18 mouse cellular contexts compared by ENCODE assay signal in genomic region chr12:71924978-71925529, GRCm38 (mm10).
DNase-seq lines count a peak whose midpoint lies in the region; ATAC-seq and TF ChIP-seq lines count a peak whose summit lies in the region.
"Had no signal": no experiment of that assay in that cellular context is flagged by ENCODE, and none has a peak within 500 bp of the region (broad histone marks: within the 10 kb centered on the region; RNA-seq: fewer than 3 reads in every experiment).

No protein-coding gene starts in this region.

- no peak overlapping the region for H3K4me2 ChIP-seq in heart, embryonic 12.5 days
- no peak overlapping the region for H3K4me2 ChIP-seq in heart, embryonic 16.5 days (ENCODE audit: low read depth, low read length)
- no peak overlapping the region for H3K4me2 ChIP-seq in liver, postnatal 0 days (ENCODE audit: low read depth, low read length)
- H3K4me2 ChIP-seq: embryonic facial prominence, embryonic 13.5 days; forebrain, embryonic 12.5 days; hindbrain, embryonic 15.5 days had no signal

- no peak for ATAC-seq in heart, embryonic 12.5 days (ENCODE audit: insufficient number of reproducible peaks, low FRiP score)
- ATAC-seq in heart, embryonic 16.5 days (replicated peaks; ENCODE audit: extremely low read depth, insufficient read depth, low FRiP score) = no peak
- no peak for ATAC-seq in liver, postnatal 0 days
- ATAC-seq: forebrain, embryonic 16.5 days; intestine, embryonic 16.5 days had no signal

- H3K36me3 ChIP-seq in heart, embryonic 12.5 days = peaks cover 11% of the 10 kb centered on the region
- peaks cover 2% of the 10 kb centered on the region; the same call in 1 of the 2 replicates for H3K36me3 ChIP-seq in heart, embryonic 16.5 days (ENCODE audit: control insufficient read depth, insufficient read depth)
- no peaks in the 10 kb centered on the region; the same call in 1 of the 2 replicates for H3K36me3 ChIP-seq in heart, adult 2 months (ENCODE audit: control insufficient read depth, insufficient read depth, low read length)
- H3K36me3 ChIP-seq in liver, adult 2 months (ENCODE audit: control insufficient read depth, insufficient read depth, low read length) = no peaks in the 10 kb centered on the region
- no peaks in the 10 kb centered on the region for H3K36me3 ChIP-seq in liver, postnatal 0 days (replicated peaks; ENCODE audit: insufficient read depth, low read length)
- H3K36me3 ChIP-seq: embryonic facial prominence, embryonic 13.5 days; forebrain, embryonic 12.5 days; hindbrain, embryonic 15.5 days had no signal

- H3K4me1 ChIP-seq in heart, embryonic 12.5 days (replicated peaks) = peaks cover 78% of the 10 kb centered on the region
- H3K4me1 ChIP-seq in heart, embryonic 16.5 days (ENCODE audit: control insufficient read depth, insufficient read depth, low read length) = peaks cover 48% of the 10 kb centered on the region
- peaks cover 9% of the 10 kb centered on the region for H3K4me1 ChIP-seq in heart, adult 2 months (ENCODE audit: control insufficient read depth, insufficient read depth, low read length)
- peaks cover 9% of the 10 kb centered on the region for H3K4me1 ChIP-seq in liver, adult 2 months (ENCODE audit: control insufficient read depth, insufficient read depth, low read length)
- H3K4me1 ChIP-seq in liver, postnatal 0 days (ENCODE audit: insufficient read depth) = peaks cover 16% of the 10 kb centered on the region

- H3K9me3 ChIP-seq in heart, embryonic 12.5 days (replicated peaks) = no peaks in the 10 kb centered on the region
- H3K9me3 ChIP-seq in heart, embryonic 16.5 days (replicated peaks; ENCODE audit: control insufficient read depth, low read length) = no peaks in the 10 kb centered on the region
- H3K9me3 ChIP-seq in liver, postnatal 0 days (ENCODE audit: low read length) = no peaks in the 10 kb centered on the region
- H3K9me3 ChIP-seq: embryonic facial prominence, embryonic 13.5 days; forebrain, embryonic 12.5 days; hindbrain, embryonic 15.5 days had no signal

- TF ChIP-seq POLR2A in heart, adult 2 months (IDR thresholded peaks at IDR 0.05; ENCODE audit: insufficient read depth, low read depth, low read length) = no peak
- no peak for TF ChIP-seq POLR2A in liver, adult 2 months (IDR thresholded peaks at IDR 0.05; ENCODE audit: extremely low read depth, insufficient read depth, low read length)

- peaks cover 6% of the 10 kb centered on the region; the same call in 1 of the 2 replicates for H3K79me2 ChIP-seq in heart, adult 2 months (replicated peaks; ENCODE audit: control insufficient read depth, insufficient read depth, low read length)
- H3K79me2 ChIP-seq in liver, adult 2 months (ENCODE audit: control insufficient read depth, insufficient read depth, low read length) = peaks cover 69% of the 10 kb centered on the region

- intact Hi-C loops in heart, postnatal 10 days (cut with DNase I) = no loop called here
- intact Hi-C loops in heart, adult 2 months (cut with DNase I) = no loop called here

- no peak for TF ChIP-seq EP300 in heart, adult 2 months (IDR thresholded peaks at IDR 0.05; ENCODE audit: insufficient read depth, low read depth, low read length)
- no peak for TF ChIP-seq EP300 in liver, postnatal 0 days (IDR thresholded peaks at IDR 0.05; ENCODE audit: low read depth)

- H3K9ac ChIP-seq in heart, embryonic 12.5 days = no peak overlapping the region
- H3K9ac ChIP-seq in heart, embryonic 16.5 days (ENCODE audit: low read length) = no peak overlapping the region
- no peak overlapping the region for H3K9ac ChIP-seq in heart, adult 2 months (ENCODE audit: low read depth, low read length)
- no peak overlapping the region for H3K9ac ChIP-seq in liver, adult 2 months (ENCODE audit: low read depth, low read length)
- no peak overlapping the region for H3K9ac ChIP-seq in liver, postnatal 0 days (replicated peaks)
- H3K9ac ChIP-seq: embryonic facial prominence, embryonic 13.5 days; forebrain, embryonic 12.5 days; hindbrain, embryonic 15.5 days had no signal

- H3K27ac ChIP-seq in heart, embryonic 12.5 days (ENCODE audit: poor library complexity, severe bottlenecking) = peak overlapping the region; percentile 28; the same call in 1 of the 2 replicates
- H3K27ac ChIP-seq in heart, embryonic 16.5 days (ENCODE audit: low read length) = peak overlapping the region; percentile 50
- no peak overlapping the region for H3K27ac ChIP-seq in heart, adult 2 months
- no peak overlapping the region; the same call in 1 of the 2 replicates for H3K27ac ChIP-seq in liver, adult 2 months (replicated peaks; ENCODE audit: insufficient read depth, low read depth, low read length)
- no peak overlapping the region for H3K27ac ChIP-seq in liver, postnatal 0 days (ENCODE audit: low read depth)
- H3K27ac ChIP-seq: embryonic facial prominence, embryonic 13.5 days; forebrain, embryonic 12.5 days; hindbrain, embryonic 15.5 days had no signal

- no peak for DNase-seq in heart, postnatal 10 days
- DNase-seq in heart, adult 2 months = no peak
- DNase-seq in liver, adult 2 months (ENCODE audit: extremely low read depth, low read depth, low spot score) = peak; percentile 91
- DNase-seq in liver, postnatal 0 days = no peak
- no peak for DNase-seq in cerebellum, adult 11-12 months
- DNase-seq: adrenal gland, postnatal 14 days; cerebellum, adult 18-20 months; cerebellum, adult 9-11 months; cerebellum, postnatal 36 days; gastrocnemius, postnatal 14 days; heart, postnatal 36 days had no signal

- WGBS in heart, embryonic 12.5 days = 71% methylated on average over 9 of the region's 9 CpGs
- WGBS in heart, embryonic 16.5 days = 62% methylated on average over 9 of the region's 9 CpGs
- WGBS in heart, adult 2 months = 69% methylated on average over 9 of the region's 9 CpGs
- WGBS in liver, adult 2 months = 37% methylated on average over 9 of the region's 9 CpGs
- WGBS in liver, postnatal 0 days (ENCODE audit: insufficient replicate concordance) = 81% methylated on average over 9 of the region's 9 CpGs

- H3K27me3 ChIP-seq in heart, embryonic 12.5 days (replicated peaks) = no peaks in the 10 kb centered on the region
- no peaks in the 10 kb centered on the region for H3K27me3 ChIP-seq in heart, embryonic 16.5 days (ENCODE audit: control insufficient read depth, insufficient read depth, low read length)
- no peaks in the 10 kb centered on the region for H3K27me3 ChIP-seq in heart, adult 2 months (ENCODE audit: control insufficient read depth, insufficient read depth, low read length)
- H3K27me3 ChIP-seq in liver, adult 2 months (ENCODE audit: control insufficient read depth, insufficient read depth, low read length) = no peaks in the 10 kb centered on the region
- no peaks in the 10 kb centered on the region for H3K27me3 ChIP-seq in liver, postnatal 0 days (ENCODE audit: insufficient read depth, low read length)
- H3K27me3 ChIP-seq: embryonic facial prominence, embryonic 13.5 days; forebrain, embryonic 12.5 days; hindbrain, embryonic 15.5 days had no signal

- TF ChIP-seq CTCF in heart, adult 2 months (IDR thresholded peaks at IDR 0.05) = no peak
- TF ChIP-seq CTCF in liver, adult 2 months (IDR thresholded peaks at IDR 0.05; ENCODE audit: low read depth, low read length) = no peak
- no peak for TF ChIP-seq CTCF in liver, postnatal 0 days (IDR thresholded peaks at IDR 0.05; ENCODE audit: low read depth)

- no peak overlapping the region for H3K4me3 ChIP-seq in heart, embryonic 12.5 days
- no peak overlapping the region for H3K4me3 ChIP-seq in heart, embryonic 16.5 days (ENCODE audit: low read length)
- no peak overlapping the region for H3K4me3 ChIP-seq in heart, adult 2 months
- no peak overlapping the region for H3K4me3 ChIP-seq in liver, adult 2 months (ENCODE audit: insufficient read depth, low read depth, low read length)
- no peak overlapping the region for H3K4me3 ChIP-seq in liver, postnatal 0 days (ENCODE audit: low read depth, low read length)
- H3K4me3 ChIP-seq: embryonic facial prominence, embryonic 13.5 days; forebrain, embryonic 12.5 days; hindbrain, embryonic 15.5 days had no signal

Comparison
In these comparisons a context has a peak if more than half of its experiments do, and no peak if none do; other contexts are left out.
1. H3K27ac ChIP-seq: peak in heart, embryonic 12.5 days (single experiment) and heart, embryonic 16.5 days (single experiment); none in heart, adult 2 months (single experiment), liver, adult 2 months (single experiment) and liver, postnatal 0 days (single experiment).